Mouse (Mus musculus): ENCODE measurements around the gene Plb1. TPM values are rescaled to one million over a fixed set of nuclear protein-coding genes. Genes with fewer than 3 reads are reported as not detected.

The Plb1 gene
- polyA plus RNA-seq, 1 experiment from 2014 or later: 1.2 TPM

DNA sequence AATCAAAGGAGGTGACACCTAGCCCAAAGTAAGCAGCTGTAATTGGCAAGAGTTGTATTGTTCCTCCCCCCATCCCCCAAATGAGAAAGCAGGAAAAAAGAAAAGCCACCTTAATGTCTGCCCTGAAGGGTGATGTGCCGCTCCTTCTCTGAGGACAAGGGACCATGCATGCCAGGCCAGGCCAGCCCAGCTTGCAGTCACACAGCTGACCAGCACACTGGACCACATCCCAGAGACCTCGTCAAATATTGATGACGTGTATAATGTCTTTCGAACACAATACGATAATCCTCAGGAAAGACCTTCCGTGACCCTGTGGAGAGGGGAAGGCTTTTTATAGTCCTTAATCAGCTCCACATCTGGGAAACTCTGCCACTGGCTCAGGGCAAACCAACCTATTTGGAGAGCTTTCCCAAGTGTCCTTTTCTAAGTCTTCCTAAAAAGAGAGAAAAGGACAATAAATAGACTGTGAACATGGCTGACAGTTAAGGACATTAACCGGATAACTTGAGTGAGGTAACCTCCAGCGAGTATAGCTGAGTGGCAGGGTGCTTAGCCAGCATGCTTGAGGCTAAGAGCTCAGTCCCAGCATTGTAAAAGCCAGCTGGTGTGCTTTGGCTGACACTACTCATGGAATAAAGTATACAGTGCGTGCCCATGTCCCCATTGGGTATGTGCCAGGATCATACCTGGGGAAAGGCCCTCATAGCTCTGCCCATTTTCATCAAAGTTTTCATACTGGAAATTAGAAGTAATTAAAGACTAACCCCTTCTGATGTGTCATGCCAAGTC, 162.8 kb downstream of the Plb1 start:
- Histone ChIP-seq H3K27ac (ENCODE audit: low read depth) (no peak overlapping the region), H3K9ac (ENCODE audit: low read length) (no peak overlapping the region), H3K4me3 (ENCODE audit: low read depth, low read length) (no peak overlapping the region), H3K9me3 (ENCODE audit: control insufficient read depth, low read length) (no peaks in the 10 kb centered on the region), H3K4me1 (replicated peaks; ENCODE audit: control insufficient read depth, insufficient read depth, low read length) (peaks cover 15% of the 10 kb centered on the region), H3K27me3 (replicated peaks; ENCODE audit: control insufficient read depth, insufficient read depth, low read length) (no peaks in the 10 kb centered on the region), H3K36me3 (ENCODE audit: control insufficient read depth, insufficient read depth, low read length) (no peaks in the 10 kb centered on the region), H3K4me2 (ENCODE audit: low read length) (no peak overlapping the region)
- WGBS: 71% methylated on average over 9 of the region's 9 CpGs
- DNase-seq (ENCODE audit: low spot score) (no peak), ATAC-seq (replicated peaks; ENCODE audit: low FRiP score, low TSS enrichment, low read depth) (no peak)

DNA sequence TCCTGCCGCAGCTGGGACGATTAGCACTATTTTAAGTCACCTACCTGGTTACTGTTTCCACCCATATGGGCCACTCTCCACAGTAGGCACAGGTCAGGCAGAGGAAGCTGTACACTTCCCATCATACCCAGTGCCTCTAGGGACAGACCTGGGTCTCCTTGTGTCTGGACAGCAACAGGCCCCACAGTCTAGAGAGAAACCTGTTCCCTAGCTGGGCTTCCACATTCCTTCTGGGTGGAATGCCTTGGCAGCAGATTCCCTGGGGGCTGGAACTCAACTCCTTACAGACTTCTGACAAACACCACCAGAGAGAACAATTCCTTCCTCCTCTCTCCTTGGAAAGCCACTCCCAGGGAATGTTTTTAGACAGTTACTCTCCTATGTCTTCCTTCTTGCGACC, 165.2 kb downstream of the Plb1 start:
- ATAC-seq (replicated peaks; ENCODE audit: low FRiP score, low TSS enrichment, low read depth) (no peak), DNase-seq (ENCODE audit: low spot score) (no peak)
- peak overlapping the region; percentile 29; the same call in 1 of the 2 replicates for H3K27ac ChIP-seq (ENCODE audit: low read depth)
- no peak overlapping the region for H3K4me2 ChIP-seq (ENCODE audit: low read length)
- peaks cover 15% of the 10 kb centered on the region for H3K4me1 ChIP-seq (replicated peaks; ENCODE audit: control insufficient read depth, insufficient read depth, low read length)
- H3K27me3 ChIP-seq (replicated peaks; ENCODE audit: control insufficient read depth, insufficient read depth, low read length): no peaks in the 10 kb centered on the region
- no peaks in the 10 kb centered on the region for H3K9me3 ChIP-seq (ENCODE audit: control insufficient read depth, low read length)
- 74% methylated on average over 3 of the region's 3 CpGs for WGBS
- no peak overlapping the region for H3K9ac ChIP-seq (ENCODE audit: low read length)
- H3K4me3 ChIP-seq (ENCODE audit: low read depth, low read length): no peak overlapping the region
- no peaks in the 10 kb centered on the region for H3K36me3 ChIP-seq (ENCODE audit: control insufficient read depth, insufficient read depth, low read length)

DNA sequence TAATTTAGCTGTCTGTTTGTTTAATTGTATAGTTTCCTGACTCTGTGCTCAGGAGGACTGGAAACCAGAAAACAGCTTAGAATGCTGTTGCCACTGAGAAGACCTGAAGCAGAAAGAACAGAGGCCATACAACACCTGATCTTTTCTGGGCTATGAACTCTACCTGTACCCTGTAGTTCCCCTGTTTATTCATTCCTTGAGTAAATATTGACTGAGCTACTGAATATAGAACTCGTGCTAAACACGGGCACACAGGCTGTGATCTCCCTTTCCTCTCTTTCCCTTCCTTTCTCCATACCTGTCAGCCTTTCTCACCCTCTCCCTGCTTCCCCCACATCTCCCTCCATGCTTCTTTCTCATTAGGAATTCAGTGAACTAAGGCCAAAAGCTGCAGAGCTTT, 168.4 kb downstream of the Plb1 start:
- H3K27ac ChIP-seq (ENCODE audit: low read depth): no peak overlapping the region

DNA sequence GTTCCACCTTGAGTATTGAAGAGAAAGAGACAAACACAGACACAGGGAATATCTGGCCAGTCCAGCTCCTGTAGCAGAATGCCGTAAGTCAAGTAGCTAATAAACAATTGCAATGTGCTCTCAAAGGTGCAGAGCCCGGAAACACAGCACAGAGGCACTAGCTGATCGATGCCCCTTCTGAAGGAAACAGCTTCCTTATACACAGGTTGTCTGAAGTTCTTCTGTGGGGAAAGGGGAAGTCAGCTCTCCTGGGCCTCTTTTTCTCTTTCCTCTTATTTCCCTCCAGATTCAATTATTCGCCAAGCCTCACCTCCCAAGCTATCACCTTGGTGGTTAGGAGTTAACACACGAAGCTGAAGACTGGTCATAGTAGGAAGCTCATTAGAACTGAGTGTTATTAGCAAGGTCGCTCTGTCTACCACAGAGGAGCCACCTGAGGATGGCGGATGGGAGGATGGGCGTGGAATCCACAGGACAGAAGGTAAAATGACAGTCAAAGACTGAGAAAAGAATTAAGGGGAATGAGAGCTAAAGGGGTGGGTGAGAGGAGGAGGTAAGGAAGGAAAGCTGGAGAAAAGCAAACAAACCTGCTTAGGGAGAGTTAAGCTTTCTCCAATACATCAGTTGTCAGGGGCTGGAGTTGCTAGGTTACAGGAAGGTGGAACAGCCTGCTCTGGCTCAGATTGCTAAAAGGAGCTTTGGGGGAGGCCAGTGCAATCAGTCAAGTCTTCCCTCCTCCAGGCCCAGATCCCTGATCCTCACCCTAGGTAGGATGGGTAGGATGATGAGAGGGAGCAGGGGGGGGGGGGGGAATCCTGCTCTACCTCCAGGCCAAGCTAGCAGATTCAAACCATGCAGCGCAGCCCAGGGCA, 170.8 kb downstream of the Plb1 start:
- Histone ChIP-seq H3K9ac (ENCODE audit: low read length) (no peak overlapping the region), H3K4me1 (replicated peaks; ENCODE audit: control insufficient read depth, insufficient read depth, low read length) (peaks cover 15% of the 10 kb centered on the region), H3K27ac (ENCODE audit: low read depth) (peak overlapping the region; percentile 39; the same call in 1 of the 2 replicates), H3K4me2 (ENCODE audit: low read length) (no peak overlapping the region), H3K9me3 (ENCODE audit: control insufficient read depth, low read length) (no peaks in the 10 kb centered on the region), H3K36me3 (ENCODE audit: control insufficient read depth, insufficient read depth, low read length) (no peaks in the 10 kb centered on the region), H3K27me3 (replicated peaks; ENCODE audit: control insufficient read depth, insufficient read depth, low read length) (no peaks in the 10 kb centered on the region), H3K4me3 (ENCODE audit: low read depth, low read length) (no peak overlapping the region)
- WGBS: 38% methylated on average over 9 of the region's 9 CpGs
- no peak for DNase-seq (ENCODE audit: low spot score)
- ATAC-seq (replicated peaks; ENCODE audit: low FRiP score, low TSS enrichment, low read depth): peak; percentile 67

More for the DNA sequence above, 168.4 kb downstream of the Plb1 start:
- peaks cover 24% of the 10 kb centered on the region for H3K4me1 ChIP-seq (replicated peaks; ENCODE audit: control insufficient read depth, insufficient read depth, low read length)
- no peak overlapping the region for H3K4me2 ChIP-seq (ENCODE audit: low read length)
- DNase-seq (ENCODE audit: low spot score): no peak
- no peak overlapping the region for H3K9ac ChIP-seq (ENCODE audit: low read length)
- H3K4me3 ChIP-seq (ENCODE audit: low read depth, low read length): no peak overlapping the region
- H3K36me3 ChIP-seq (ENCODE audit: control insufficient read depth, insufficient read depth, low read length): no peaks in the 10 kb centered on the region
- no peaks in the 10 kb centered on the region for H3K9me3 ChIP-seq (ENCODE audit: control insufficient read depth, low read length)
- no peak for ATAC-seq (replicated peaks; ENCODE audit: low FRiP score, low TSS enrichment, low read depth)
- H3K27me3 ChIP-seq (replicated peaks; ENCODE audit: control insufficient read depth, insufficient read depth, low read length): no peaks in the 10 kb centered on the region
- 47% methylated on average over 2 of the region's 2 CpGs for WGBS

DNA sequence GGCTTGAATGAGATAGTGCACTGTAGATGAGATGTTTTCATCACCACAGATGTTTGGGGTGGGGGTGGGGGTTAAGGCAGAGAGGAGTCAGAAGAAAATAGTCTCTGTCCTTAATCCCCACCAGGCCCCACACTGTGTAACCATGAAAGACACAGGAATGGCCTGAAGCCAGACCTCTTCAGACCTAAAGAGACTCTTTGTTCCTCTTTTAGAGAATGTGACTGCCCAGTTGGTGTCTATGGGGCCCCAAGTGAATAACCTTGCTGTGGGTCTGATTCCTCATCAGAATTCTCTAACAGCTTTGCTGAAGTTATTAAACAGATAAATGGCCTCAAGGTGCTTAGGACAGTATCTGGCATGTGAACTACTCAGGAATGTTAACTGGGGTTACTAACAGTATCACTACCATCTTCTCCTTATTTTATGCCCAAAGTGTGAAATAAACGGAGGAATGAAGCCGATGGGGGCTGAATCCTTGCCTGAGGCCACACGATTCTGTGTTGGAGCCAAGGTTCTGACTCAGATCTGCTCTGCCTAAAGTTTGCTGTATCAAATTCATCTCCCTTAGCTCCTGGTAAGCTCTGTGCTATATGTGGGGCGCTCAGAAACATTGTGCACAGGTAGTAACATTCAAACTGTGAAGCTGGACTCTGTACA, 172.8 kb downstream of the Plb1 start:
- Histone ChIP-seq H3K4me2 (ENCODE audit: low read length) (no peak overlapping the region), H3K4me1 (replicated peaks; ENCODE audit: control insufficient read depth, insufficient read depth, low read length) (peaks cover 13% of the 10 kb centered on the region), H3K4me3 (ENCODE audit: low read depth, low read length) (no peak overlapping the region), H3K27ac (ENCODE audit: low read depth) (no peak overlapping the region), H3K9me3 (ENCODE audit: control insufficient read depth, low read length) (no peaks in the 10 kb centered on the region), H3K36me3 (ENCODE audit: control insufficient read depth, insufficient read depth, low read length) (no peaks in the 10 kb centered on the region), H3K27me3 (replicated peaks; ENCODE audit: control insufficient read depth, insufficient read depth, low read length) (no peaks in the 10 kb centered on the region), H3K9ac (ENCODE audit: low read length) (no peak overlapping the region)
- WGBS: 68% methylated on average over 4 of the region's 4 CpGs
- no peak for ATAC-seq (replicated peaks; ENCODE audit: low FRiP score, low TSS enrichment, low read depth)
- DNase-seq (ENCODE audit: low spot score): no peak

DNA sequence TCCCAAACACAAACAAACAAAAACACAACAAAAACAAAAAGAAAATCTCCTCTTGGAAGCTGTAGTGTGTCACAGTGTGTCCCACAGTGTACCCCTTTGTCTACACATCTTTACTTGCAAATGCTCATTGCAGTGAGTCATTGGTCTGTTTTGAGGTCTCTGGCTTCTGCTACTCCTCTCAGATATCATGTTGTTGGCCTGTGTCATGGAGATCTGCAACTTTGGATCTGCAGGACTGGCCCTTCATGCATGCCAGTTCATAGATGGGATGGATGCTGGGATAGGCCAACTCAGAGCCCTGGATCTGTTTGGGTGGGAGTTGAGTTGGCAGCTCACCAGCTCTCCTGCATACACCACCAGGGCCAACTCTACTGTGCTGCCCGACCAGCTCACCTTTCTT, 176.3 kb downstream of the Plb1 start:
- peaks cover 10% of the 10 kb centered on the region for H3K4me1 ChIP-seq (replicated peaks; ENCODE audit: control insufficient read depth, insufficient read depth, low read length)
- no peak overlapping the region for H3K4me2 ChIP-seq (ENCODE audit: low read length)
- H3K27me3 ChIP-seq (replicated peaks; ENCODE audit: control insufficient read depth, insufficient read depth, low read length): no peaks in the 10 kb centered on the region
- DNase-seq (ENCODE audit: low spot score) (no peak), ATAC-seq (replicated peaks; ENCODE audit: low FRiP score, low TSS enrichment, low read depth) (no peak)
- H3K4me3 ChIP-seq (ENCODE audit: low read depth, low read length): no peak overlapping the region
- H3K9me3 ChIP-seq (ENCODE audit: control insufficient read depth, low read length): no peaks in the 10 kb centered on the region
- H3K27ac ChIP-seq (ENCODE audit: low read depth): no peak overlapping the region
- no peaks in the 10 kb centered on the region for H3K36me3 ChIP-seq (ENCODE audit: control insufficient read depth, insufficient read depth, low read length)
- H3K9ac ChIP-seq (ENCODE audit: low read length): no peak overlapping the region
- WGBS: 67% methylated on average over 1 of the region's 1 CpGs

DNA sequence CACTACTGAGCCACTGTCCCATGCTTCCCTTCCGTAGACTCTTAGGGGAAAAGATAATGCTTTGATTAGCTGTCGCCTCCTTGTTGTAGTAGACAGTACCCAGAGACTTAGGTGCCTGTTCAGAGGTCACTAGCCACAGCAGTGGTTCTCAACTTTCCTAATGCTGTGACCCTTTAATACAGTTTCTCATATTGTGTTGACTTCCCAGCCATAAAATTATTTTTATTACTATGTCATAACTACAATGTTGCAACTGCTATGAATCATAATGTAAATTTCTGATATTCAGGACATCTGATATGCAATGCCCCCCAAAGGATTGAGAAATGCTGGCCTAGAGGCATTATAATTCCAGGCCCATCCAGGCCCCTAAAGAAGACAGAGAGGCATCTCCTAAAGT, 177.2 kb downstream of the Plb1 start:
- H3K4me1 ChIP-seq (replicated peaks; ENCODE audit: control insufficient read depth, insufficient read depth, low read length): peaks cover 15% of the 10 kb centered on the region
- no peak overlapping the region for H3K27ac ChIP-seq (ENCODE audit: low read depth)
- H3K9me3 ChIP-seq (ENCODE audit: control insufficient read depth, low read length): no peaks in the 10 kb centered on the region
- H3K27me3 ChIP-seq (replicated peaks; ENCODE audit: control insufficient read depth, insufficient read depth, low read length): no peaks in the 10 kb centered on the region
- DNase-seq (ENCODE audit: low spot score) (no peak), ATAC-seq (replicated peaks; ENCODE audit: low FRiP score, low TSS enrichment, low read depth) (no peak)
- no peaks in the 10 kb centered on the region for H3K36me3 ChIP-seq (ENCODE audit: control insufficient read depth, insufficient read depth, low read length)
- H3K9ac ChIP-seq (ENCODE audit: low read length): no peak overlapping the region
- no peak overlapping the region for H3K4me3 ChIP-seq (ENCODE audit: low read depth, low read length)
- 78% methylated on average over 2 of the region's 2 CpGs for WGBS
- no peak overlapping the region for H3K4me2 ChIP-seq (ENCODE audit: low read length)

DNA sequence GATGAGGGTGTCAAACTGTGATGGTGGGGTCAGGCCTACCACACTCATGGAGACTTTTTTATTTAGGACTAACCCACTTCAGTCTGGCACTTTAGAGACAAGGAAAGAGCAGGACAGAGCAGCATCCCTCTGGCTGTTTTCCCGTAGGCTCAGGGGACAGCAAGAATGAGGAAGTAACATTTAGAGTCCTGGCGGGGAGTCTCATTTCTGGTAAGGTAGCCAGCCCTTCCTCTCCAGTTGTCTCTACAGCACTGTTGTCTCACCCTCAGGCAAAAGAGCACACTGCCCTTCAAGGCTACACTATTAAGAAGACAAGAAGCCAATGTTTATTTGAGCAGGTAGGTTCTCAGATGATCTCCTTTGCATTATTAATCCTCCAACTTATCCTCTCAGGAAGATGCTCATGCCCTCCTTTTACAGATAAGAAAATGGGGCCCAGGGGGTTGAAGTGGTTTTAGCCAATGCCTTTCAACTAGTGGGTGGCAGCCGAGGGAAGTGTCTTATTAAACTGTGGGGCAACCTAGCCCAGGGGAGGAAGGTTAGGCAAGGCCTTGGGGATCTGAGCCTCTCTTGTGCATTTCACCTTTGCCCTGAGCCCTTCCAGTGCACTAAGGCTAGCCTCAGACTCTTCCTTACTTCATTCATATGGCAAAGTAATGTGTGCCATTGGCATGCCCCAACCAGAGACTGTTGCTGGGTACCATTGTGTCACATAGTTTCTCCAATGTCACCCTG, 178.6 kb downstream of the Plb1 start:
- H3K9ac ChIP-seq (ENCODE audit: low read length): no peak overlapping the region
- H3K27me3 ChIP-seq (replicated peaks; ENCODE audit: control insufficient read depth, insufficient read depth, low read length): no peaks in the 10 kb centered on the region
- H3K36me3 ChIP-seq (ENCODE audit: control insufficient read depth, insufficient read depth, low read length): no peaks in the 10 kb centered on the region
- H3K4me3 ChIP-seq (ENCODE audit: low read depth, low read length): no peak overlapping the region
- peaks cover 15% of the 10 kb centered on the region for H3K4me1 ChIP-seq (replicated peaks; ENCODE audit: control insufficient read depth, insufficient read depth, low read length)
- 69% methylated on average over 3 of the region's 3 CpGs for WGBS
- H3K27ac ChIP-seq (ENCODE audit: low read depth): no peak overlapping the region
- H3K9me3 ChIP-seq (ENCODE audit: control insufficient read depth, low read length): no peaks in the 10 kb centered on the region
- ATAC-seq (replicated peaks; ENCODE audit: low FRiP score, low TSS enrichment, low read depth): no peak
- H3K4me2 ChIP-seq (ENCODE audit: low read length): no peak overlapping the region
- no peak for DNase-seq (ENCODE audit: low spot score)

Measured in intestine, embryonic 14.5 days (tissue).